ENCODE assay signal across 9 mouse cellular contexts in the genomic region with DNA sequence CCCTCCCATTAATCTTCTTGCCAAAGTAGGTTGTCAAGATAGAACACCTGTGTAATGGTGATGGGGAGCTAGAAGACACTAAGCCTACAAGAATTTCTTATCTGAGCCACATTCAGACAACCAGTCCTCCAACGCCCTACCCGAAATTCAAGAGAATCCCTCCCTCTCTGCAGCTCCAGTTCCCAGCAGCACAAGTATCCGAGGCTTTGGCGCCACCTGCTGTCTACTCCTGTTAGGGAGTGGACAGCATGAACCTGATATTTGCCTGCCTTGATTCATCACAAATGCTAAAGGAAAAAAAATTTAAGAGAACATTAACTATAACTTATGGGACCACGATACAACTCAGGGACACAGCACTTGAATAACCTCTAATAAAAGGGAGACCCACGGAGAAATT.
A peak's percentile ranks its signal among the peaks of the same experiment; 100 is the strongest.
DNase-seq lines count a peak whose midpoint lies in the region; ATAC-seq and TF ChIP-seq lines count a peak whose summit lies in the region.
"Had no signal": no experiment of that assay in that cellular context is flagged by ENCODE, and none has a peak within 500 bp of the region (broad histone marks: within the 10 kb centered on the region; RNA-seq: fewer than 3 reads in every experiment).

No protein-coding gene starts in this region.

- peak; percentile 77 to 90 for DNase-seq in adrenal gland, adult (ENCODE audit: inconsistent age in 2 of 2, low spot score in 1 of 2)
- peak; percentile 45 for DNase-seq in gastrocnemius, postnatal 25 days
- DNase-seq in kidney, postnatal 14 days, result peak; percentile 86
- DNase-seq in liver, embryonic 11.5 days (ENCODE audit: low spot score), result peak; percentile 57
- peak; percentile 84 for DNase-seq in ovary, postnatal 14 days (ENCODE audit: low spot score)
- DNase-seq in thymus, postnatal 36 days, result peak; percentile 37 to 52

- no peak overlapping the region for H3K4me3 ChIP-seq in C2C12 (ENCODE audit: insufficient read depth, poor library complexity, severe bottlenecking)
- H3K4me3 ChIP-seq in cortical plate, adult 2 months (ENCODE audit: insufficient read depth, low read length), result no peak overlapping the region
- H3K4me3 ChIP-seq in liver, embryonic 11.5 days (ENCODE audit: low read depth, low read length), result no peak overlapping the region
- H3K4me3 ChIP-seq: heart, embryonic 15.5 days had no signal

- WGBS in liver, embryonic 11.5 days, result 4% methylated on average over 6 of the region's 6 CpGs

- no peak for ATAC-seq in liver, embryonic 11.5 days (replicated peaks; ENCODE audit: low FRiP score)

- no peaks in the 10 kb centered on the region for H3K36me3 ChIP-seq in C2C12 (ENCODE audit: control insufficient read depth, insufficient read depth)
- no peaks in the 10 kb centered on the region for H3K36me3 ChIP-seq in liver, embryonic 11.5 days (ENCODE audit: control insufficient read depth, insufficient read depth, low read length)
- H3K36me3 ChIP-seq: heart, embryonic 15.5 days had no signal

- no peak overlapping the region for H3K9ac ChIP-seq in liver, embryonic 11.5 days (ENCODE audit: low read depth, low read length)
- H3K9ac ChIP-seq: heart, embryonic 15.5 days had no signal

- H3K4me1 ChIP-seq in cortical plate, adult 2 months (ENCODE audit: control insufficient read depth, insufficient read depth, low read length), result no peaks in the 10 kb centered on the region
- peaks cover 9% of the 10 kb centered on the region; the same call in 1 of the 2 replicates for H3K4me1 ChIP-seq in liver, embryonic 11.5 days (replicated peaks; ENCODE audit: control insufficient read depth, insufficient read depth, low read length)

- no peaks in the 10 kb centered on the region for H3K79me2 ChIP-seq in C2C12 (ENCODE audit: control insufficient read depth, insufficient read depth)

- H3K4me2 ChIP-seq in liver, embryonic 11.5 days, result no peak overlapping the region

- no peaks in the 10 kb centered on the region for H3K9me3 ChIP-seq in liver, embryonic 11.5 days (ENCODE audit: control insufficient read depth, low read length)
- H3K9me3 ChIP-seq: heart, embryonic 15.5 days had no signal

- H3K27ac ChIP-seq in cortical plate, adult 2 months (ENCODE audit: insufficient read depth, low read length), result no peak overlapping the region
- H3K27ac ChIP-seq in liver, embryonic 11.5 days (ENCODE audit: low read depth, low read length), result no peak overlapping the region
- H3K27ac ChIP-seq: heart, embryonic 15.5 days had no signal

- peaks cover 23% of the 10 kb centered on the region for H3K27me3 ChIP-seq in C2C12 (ENCODE audit: control insufficient read depth, insufficient read depth, insufficient read length)
- H3K27me3 ChIP-seq in liver, embryonic 11.5 days (replicated peaks; ENCODE audit: control insufficient read depth, insufficient read depth, low read length), result no peaks in the 10 kb centered on the region
- H3K27me3 ChIP-seq: heart, embryonic 15.5 days had no signal

- no peaks in the 10 kb centered on the region for H3K79me3 ChIP-seq in C2C12 (ENCODE audit: low read depth)

- TF ChIP-seq CTCF in C2C12 (IDR thresholded peaks at IDR 0.05; ENCODE audit: control insufficient read depth, insufficient read depth, insufficient read length), result peak; percentile 78
- peak; percentile 93 for TF ChIP-seq CTCF in cortical plate, adult 2 months (IDR thresholded peaks at IDR 0.05; ENCODE audit: extremely low read depth, insufficient read depth, low read length)

- TF ChIP-seq POLR2A in cortical plate, adult 2 months (IDR thresholded peaks at IDR 0.05; ENCODE audit: extremely low read depth, insufficient read depth, low read length), result no peak

- no peak overlapping the region for H3ac ChIP-seq in C2C12 (ENCODE audit: control insufficient read depth, insufficient read length, low read depth)

TF ChIP-seq in C2C12, 6 proteins besides CTCF, POLR2A, EP300 and RAD21:
- no peak for TF ChIP-seq MYOD1 (IDR thresholded peaks at IDR 0.05; ENCODE audit: control insufficient read depth, insufficient read length, low read depth)
- no peak for TF ChIP-seq MYOG (IDR thresholded peaks at IDR 0.05; ENCODE audit: control insufficient read depth, extremely low read depth, insufficient read length)
- no peak for TF ChIP-seq USF1 (IDR thresholded peaks at IDR 0.05; ENCODE audit: low read depth)
- TF ChIP-seq CEBPB (IDR thresholded peaks at IDR 0.05; ENCODE audit: low read depth), result no peak
